Mouse (Mus musculus): ENCODE data around the gene Med12l. TPM values are rescaled to one million over a fixed set of nuclear protein-coding genes. Genes with fewer than 3 reads are reported as not detected.

Gene Med12l
- polyA plus RNA-seq, 1 experiment from 2014 or later: 5.1 TPM

DNA sequence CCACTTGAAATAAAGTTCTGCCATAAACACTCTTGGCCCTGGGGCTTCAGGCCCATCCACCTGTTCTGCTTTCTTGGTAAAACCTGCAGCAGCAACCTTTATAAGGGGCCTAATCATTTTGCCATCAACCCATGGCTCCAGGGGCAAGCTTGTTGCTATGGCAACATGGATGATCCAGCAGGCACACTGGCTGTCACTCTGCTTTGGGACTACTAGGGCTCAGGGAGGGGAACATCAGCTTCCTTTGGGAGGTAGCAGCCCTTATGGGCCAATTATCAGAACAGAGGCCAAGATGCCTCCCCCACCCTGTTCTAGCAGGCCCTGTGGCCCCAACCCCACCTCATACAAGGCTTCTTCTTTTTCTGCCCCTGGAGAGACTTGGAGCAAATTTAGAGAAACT lies 13.5 kb upstream of the Med12l start:
- no peak overlapping the region for H3K4me3 ChIP-seq
- H3K27me3 ChIP-seq (replicated peaks): peaks cover 4% of the 10 kb centered on the region; the same call in 1 of the 2 replicates
- no peak overlapping the region for H3K4me2 ChIP-seq
- no peak for ATAC-seq (ENCODE audit: insufficient number of reproducible peaks, low FRiP score)
- H3K9me3 ChIP-seq (replicated peaks): no peaks in the 10 kb centered on the region
- H3K9ac ChIP-seq: no peak overlapping the region
- H3K27ac ChIP-seq (ENCODE audit: poor library complexity, severe bottlenecking): no peak overlapping the region
- H3K4me1 ChIP-seq (replicated peaks): no peaks in the 10 kb centered on the region
- H3K36me3 ChIP-seq: no peaks in the 10 kb centered on the region

DNA sequence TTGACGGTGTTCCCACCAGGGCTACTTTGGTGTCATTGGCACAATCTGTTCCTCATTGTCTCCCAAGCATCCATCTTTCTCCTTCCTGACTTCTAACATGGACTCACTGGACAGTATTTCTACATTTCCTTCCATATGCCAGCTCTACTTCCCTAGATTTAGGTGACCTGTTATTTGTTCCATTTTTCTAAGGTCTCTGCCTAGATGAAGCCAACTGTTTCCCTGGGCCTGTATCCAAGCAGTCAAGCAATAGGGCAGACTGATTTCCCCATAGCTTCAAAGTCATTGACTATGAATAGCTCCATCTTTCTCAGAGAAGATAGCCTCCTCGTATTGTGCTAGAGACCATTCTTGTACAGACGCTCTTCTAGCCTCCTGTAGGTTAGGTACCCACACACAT lies 12.0 kb upstream of the Med12l start:
- Histone ChIP-seq H3K36me3 (no peaks in the 10 kb centered on the region), H3K4me1 (replicated peaks) (no peaks in the 10 kb centered on the region), H3K4me3 (no peak overlapping the region), H3K9ac (no peak overlapping the region), H3K27me3 (replicated peaks) (no peaks in the 10 kb centered on the region; the same call in 1 of the 2 replicates), H3K27ac (ENCODE audit: poor library complexity, severe bottlenecking) (no peak overlapping the region), H3K4me2 (no peak overlapping the region), H3K9me3 (replicated peaks) (no peaks in the 10 kb centered on the region)
- 79% methylated on average over 3 of the region's 3 CpGs for WGBS
- no peak for ATAC-seq (ENCODE audit: insufficient number of reproducible peaks, low FRiP score)

DNA sequence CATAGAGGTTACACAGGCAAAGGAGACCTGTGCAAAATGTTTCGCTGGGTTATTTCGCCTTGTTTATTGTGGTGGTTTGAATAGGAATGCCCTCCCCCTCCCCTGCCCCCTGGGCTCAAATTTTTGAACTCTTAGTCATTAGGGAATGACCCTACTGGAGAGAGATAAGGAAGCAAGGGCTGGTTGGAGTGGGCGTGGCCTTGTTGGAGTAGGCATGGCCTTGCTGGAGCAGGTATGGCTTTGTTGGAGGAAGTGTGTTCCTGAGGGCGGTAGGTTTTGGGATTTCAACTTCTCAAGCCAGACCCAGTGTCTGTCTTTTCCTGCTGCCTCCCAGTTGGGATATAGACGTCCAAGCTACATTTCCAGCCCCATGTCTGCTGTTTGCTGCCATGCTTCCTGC lies 1.9 kb upstream of the Med12l start:
- Histone ChIP-seq H3K27ac (ENCODE audit: poor library complexity, severe bottlenecking) (no peak overlapping the region), H3K9me3 (replicated peaks) (no peaks in the 10 kb centered on the region), H3K4me3 (no peak overlapping the region), H3K4me2 (no peak overlapping the region), H3K4me1 (replicated peaks) (peaks cover 8% of the 10 kb centered on the region), H3K27me3 (replicated peaks) (no peaks in the 10 kb centered on the region), H3K36me3 (no peaks in the 10 kb centered on the region), H3K9ac (no peak overlapping the region)
- ATAC-seq (ENCODE audit: insufficient number of reproducible peaks, low FRiP score): no peak
- 69% methylated on average over 5 of the region's 5 CpGs for WGBS

DNA sequence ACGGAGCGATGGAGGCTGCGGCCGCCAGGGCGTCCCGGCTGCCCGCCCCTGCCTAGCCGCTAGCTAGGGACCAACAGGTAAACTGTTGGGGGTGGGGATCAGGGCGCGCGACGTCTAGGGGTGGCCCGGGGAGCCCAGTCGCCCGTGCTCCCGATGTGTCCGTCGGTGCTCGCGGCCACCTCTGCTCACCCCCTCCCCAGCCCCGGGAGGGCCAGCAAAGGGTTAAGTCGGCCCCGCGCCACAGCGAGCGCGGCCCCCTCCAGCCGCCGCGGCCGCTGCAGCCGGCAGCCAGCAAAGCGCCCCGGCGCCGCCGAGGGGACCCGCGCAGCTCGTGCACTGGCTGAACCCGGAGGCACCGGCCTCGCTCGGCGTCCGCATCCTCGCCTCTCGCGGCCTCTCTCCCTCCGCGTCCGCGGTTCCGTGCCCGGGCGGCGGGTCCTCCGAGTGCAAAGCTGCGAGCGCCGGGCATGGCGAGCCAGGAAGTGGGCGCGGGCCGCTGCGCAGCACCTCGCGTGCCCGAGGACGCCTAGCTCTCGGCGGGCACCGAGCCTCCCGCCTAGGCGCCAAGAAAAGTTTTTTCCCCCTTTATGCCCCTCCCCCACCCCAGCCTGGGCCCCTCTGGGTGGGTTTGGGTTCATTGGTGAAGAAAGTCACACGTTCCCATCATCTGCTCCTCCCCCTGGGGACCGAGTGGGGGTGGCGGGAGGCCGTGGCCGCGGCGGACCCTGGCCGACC lies 538 bp downstream of the Med12l start:
- peak overlapping the region; percentile 81 for H3K4me2 ChIP-seq
- ATAC-seq (ENCODE audit: insufficient number of reproducible peaks, low FRiP score): peak; percentile 71
- whole genome bisulfite sequencing: under 1% methylated on average over 82 of the region's 83 CpGs
- H3K4me3 ChIP-seq: peak overlapping the region; percentile 80
- H3K9me3 ChIP-seq (replicated peaks): no peaks in the 10 kb centered on the region
- peak overlapping the region; percentile 89 for H3K27ac ChIP-seq (ENCODE audit: poor library complexity, severe bottlenecking)
- H3K36me3 ChIP-seq: no peaks in the 10 kb centered on the region
- no peaks in the 10 kb centered on the region for H3K27me3 ChIP-seq (replicated peaks)
- H3K4me1 ChIP-seq (replicated peaks): peaks cover 13% of the 10 kb centered on the region
- peak overlapping the region; percentile 75 for H3K9ac ChIP-seq

DNA sequence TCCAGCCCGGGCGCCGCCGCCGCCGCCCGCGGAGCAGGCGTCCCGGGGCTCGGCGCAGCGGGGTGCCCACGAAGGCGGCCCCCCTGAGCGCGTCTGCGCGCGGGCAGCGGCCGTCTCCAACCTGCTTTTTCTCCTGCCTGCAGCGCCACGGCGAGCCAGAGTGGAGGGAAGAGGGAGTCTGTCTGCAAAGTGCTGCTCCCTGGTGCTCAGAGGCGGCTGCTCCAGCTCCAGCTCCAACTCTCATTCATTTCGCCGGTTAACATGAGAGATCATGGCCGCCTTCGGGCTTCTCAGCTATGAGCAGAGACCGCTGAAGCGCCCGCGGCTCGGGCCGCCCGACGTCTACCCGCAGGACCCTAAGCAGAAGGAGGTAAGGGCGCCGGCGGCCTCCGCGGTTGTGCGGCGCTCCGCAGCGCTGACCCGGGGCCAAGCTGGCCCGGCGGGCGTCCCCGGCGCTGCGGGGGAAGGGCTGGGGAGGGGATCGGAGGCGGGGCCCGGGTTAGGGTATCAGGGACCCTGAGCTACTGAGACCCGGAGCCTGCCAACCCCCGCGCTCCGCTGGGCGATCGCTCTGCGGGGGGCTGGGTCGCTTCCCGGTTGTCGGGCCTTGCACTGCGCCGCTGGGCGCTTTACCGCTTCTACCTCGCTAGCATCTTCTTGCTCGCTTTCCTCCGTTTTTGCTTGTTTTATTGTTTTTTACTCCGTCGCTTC lies 1.3 kb downstream of the Med12l start:
- Histone ChIP-seq H3K4me2 (peak overlapping the region; percentile 81), H3K4me3 (peak overlapping the region; percentile 80), H3K9me3 (replicated peaks) (no peaks in the 10 kb centered on the region), H3K27ac (ENCODE audit: poor library complexity, severe bottlenecking) (peak overlapping the region; percentile 89), H3K4me1 (replicated peaks) (peaks cover 13% of the 10 kb centered on the region), H3K36me3 (no peaks in the 10 kb centered on the region), H3K9ac (peak overlapping the region; percentile 75), H3K27me3 (replicated peaks) (no peaks in the 10 kb centered on the region)
- ATAC-seq (ENCODE audit: insufficient number of reproducible peaks, low FRiP score): peak; percentile 73
- WGBS: under 1% methylated on average over 76 of the region's 77 CpGs

DNA sequence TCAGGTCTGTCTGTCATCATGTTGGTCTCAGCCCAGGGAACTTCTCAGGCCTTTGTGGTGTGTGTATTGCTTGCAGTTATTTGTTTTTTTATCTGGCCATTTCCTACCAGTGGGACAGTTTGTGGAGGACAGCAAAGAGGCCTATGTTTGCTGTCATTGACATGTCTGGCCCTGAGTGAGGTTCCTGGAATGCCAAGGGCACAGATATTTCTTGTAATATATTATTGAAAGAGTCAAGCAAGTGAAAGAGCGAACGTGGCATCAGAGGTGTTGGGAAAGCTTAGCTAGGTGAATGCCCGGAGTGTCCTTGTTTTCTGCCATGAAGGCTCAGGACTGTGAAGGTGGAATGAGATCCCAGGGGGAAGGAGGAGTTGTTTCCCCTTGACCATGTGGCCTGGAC lies 4.7 kb downstream of the Med12l start:
- Histone ChIP-seq H3K4me2 (no peak overlapping the region), H3K27ac (ENCODE audit: poor library complexity, severe bottlenecking) (no peak overlapping the region), H3K27me3 (replicated peaks) (no peaks in the 10 kb centered on the region), H3K36me3 (no peaks in the 10 kb centered on the region), H3K4me1 (replicated peaks) (peaks cover 8% of the 10 kb centered on the region; the same call in 1 of the 2 replicates), H3K9me3 (replicated peaks) (no peaks in the 10 kb centered on the region), H3K9ac (no peak overlapping the region), H3K4me3 (no peak overlapping the region)
- WGBS: 67% methylated on average over 3 of the region's 3 CpGs
- no peak for ATAC-seq (ENCODE audit: insufficient number of reproducible peaks, low FRiP score)

DNA sequence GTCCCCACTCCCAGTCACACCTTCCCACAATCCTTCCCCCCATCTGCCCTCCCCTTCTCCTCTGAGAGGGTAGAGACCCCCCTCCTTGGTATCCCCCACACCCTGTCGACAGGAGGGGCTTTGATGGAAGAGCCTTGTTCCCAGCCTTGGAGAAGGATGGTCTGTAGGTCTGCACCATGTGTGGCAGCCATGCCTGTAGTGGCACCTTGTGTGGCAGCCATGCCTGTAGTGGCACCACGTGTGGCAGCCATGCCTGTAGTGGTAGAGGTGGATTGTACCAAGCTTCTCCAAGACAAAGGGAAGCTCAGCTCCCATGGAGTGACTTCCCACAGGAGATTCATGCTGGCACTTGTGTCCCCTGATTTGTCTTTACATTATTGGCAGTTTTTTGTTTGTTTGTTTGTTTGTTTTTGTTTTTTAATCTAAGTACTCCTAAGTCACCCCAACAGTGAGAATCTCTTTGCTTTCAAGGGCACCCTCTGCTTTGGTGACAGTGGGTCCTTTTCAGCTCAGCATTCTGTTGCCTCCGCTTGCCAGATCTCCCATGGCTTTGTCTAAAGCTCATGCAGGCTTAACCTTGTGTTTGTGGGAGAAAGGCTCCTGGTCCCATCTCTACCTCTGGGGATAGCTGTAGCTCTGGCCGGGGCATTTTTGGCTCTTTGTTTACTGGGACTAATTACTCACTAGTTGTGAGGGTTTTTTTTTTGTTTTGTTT lies 10.2 kb downstream of the Med12l start:
- Histone ChIP-seq H3K27ac (ENCODE audit: poor library complexity, severe bottlenecking) (no peak overlapping the region), H3K4me3 (no peak overlapping the region), H3K36me3 (no peaks in the 10 kb centered on the region), H3K27me3 (replicated peaks) (no peaks in the 10 kb centered on the region), H3K4me1 (replicated peaks) (peaks cover 4% of the 10 kb centered on the region; the same call in 1 of the 2 replicates), H3K9me3 (replicated peaks) (no peaks in the 10 kb centered on the region), H3K9ac (no peak overlapping the region), H3K4me2 (no peak overlapping the region)
- WGBS: 64% methylated on average over 4 of the region's 4 CpGs
- ATAC-seq (ENCODE audit: insufficient number of reproducible peaks, low FRiP score): no peak

DNA sequence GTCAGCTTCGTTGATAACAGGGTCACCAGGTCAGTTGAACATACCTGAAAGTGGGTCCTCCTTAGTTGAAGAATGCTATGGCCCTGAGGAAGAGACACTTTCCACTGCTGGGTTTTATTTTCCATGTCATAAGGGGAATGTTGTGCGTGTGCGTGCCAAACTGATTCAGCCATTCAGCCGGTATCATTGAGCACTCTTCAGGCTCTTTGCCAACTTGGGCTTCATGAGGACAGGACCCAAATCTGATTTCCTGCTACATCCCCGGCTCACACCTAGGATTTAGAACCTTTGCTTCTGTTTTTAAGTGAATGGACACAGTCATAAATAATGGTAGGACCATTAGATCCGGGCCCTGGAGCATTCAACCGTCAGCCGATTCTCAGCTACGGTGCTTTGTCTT lies 10.9 kb downstream of the Med12l start:
- Histone ChIP-seq H3K27me3 (replicated peaks) (no peaks in the 10 kb centered on the region), H3K4me3 (no peak overlapping the region), H3K27ac (ENCODE audit: poor library complexity, severe bottlenecking) (no peak overlapping the region), H3K9me3 (replicated peaks) (no peaks in the 10 kb centered on the region), H3K4me1 (replicated peaks) (peaks cover 9% of the 10 kb centered on the region; the same call in 1 of the 2 replicates), H3K36me3 (no peaks in the 10 kb centered on the region), H3K9ac (no peak overlapping the region), H3K4me2 (no peak overlapping the region)
- WGBS: 81% methylated on average over 9 of the region's 9 CpGs
- no peak for ATAC-seq (ENCODE audit: insufficient number of reproducible peaks, low FRiP score)

DNA sequence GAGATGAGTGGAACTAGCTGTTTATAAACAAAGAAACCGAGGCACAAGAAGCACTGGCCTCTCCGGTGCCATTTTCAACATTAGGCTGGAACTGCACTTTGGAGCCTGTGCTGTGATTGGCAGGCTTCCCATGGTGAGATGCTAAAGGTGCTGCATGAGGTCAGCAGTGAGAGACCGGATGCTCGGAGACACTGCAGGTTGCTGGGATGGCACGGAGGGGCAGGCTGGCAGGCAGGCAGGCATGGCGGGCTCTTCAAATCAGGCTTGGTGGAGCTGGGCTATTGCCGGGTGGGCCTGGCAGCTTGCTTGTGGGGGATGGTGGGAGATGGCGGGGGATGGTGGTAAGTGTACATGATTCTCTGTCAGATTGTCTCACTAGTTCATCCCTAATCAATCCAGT lies 15.6 kb downstream of the Med12l start:
- no peak overlapping the region for H3K27ac ChIP-seq (ENCODE audit: poor library complexity, severe bottlenecking)
- no peak for ATAC-seq (ENCODE audit: insufficient number of reproducible peaks, low FRiP score)
- no peak overlapping the region for H3K4me2 ChIP-seq
- 53% methylated on average over 8 of the region's 8 CpGs for WGBS
- no peaks in the 10 kb centered on the region for H3K36me3 ChIP-seq
- no peaks in the 10 kb centered on the region for H3K9me3 ChIP-seq (replicated peaks)
- no peak overlapping the region for H3K9ac ChIP-seq
- H3K27me3 ChIP-seq (replicated peaks): no peaks in the 10 kb centered on the region
- no peak overlapping the region for H3K4me3 ChIP-seq
- peaks cover 31% of the 10 kb centered on the region for H3K4me1 ChIP-seq (replicated peaks)

DNA sequence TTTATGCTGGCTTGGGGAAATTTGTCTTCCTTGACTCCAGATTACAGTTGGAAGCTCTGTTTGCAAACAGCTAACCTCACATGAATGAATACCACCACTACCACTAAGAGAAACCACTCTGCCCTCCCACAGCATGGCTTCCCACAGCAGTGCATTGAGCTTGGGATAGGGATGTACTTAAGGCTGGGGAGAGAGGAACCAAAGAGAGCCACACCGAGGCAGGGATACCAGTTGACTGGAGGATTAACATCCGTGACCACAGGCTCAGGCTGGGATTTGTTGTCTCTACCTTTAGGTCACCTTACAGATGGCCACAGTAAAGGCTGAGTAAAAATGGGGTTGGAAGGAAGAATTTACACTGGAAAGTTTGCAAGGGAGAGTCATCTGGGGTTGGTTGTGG lies 16.6 kb downstream of the Med12l start:
- Histone ChIP-seq H3K36me3 (no peaks in the 10 kb centered on the region), H3K27ac (ENCODE audit: poor library complexity, severe bottlenecking) (no peak overlapping the region), H3K4me3 (no peak overlapping the region), H3K9me3 (replicated peaks) (no peaks in the 10 kb centered on the region), H3K4me1 (replicated peaks) (peaks cover 39% of the 10 kb centered on the region), H3K27me3 (replicated peaks) (no peaks in the 10 kb centered on the region), H3K9ac (no peak overlapping the region), H3K4me2 (no peak overlapping the region)
- 72% methylated on average over 2 of the region's 2 CpGs for whole genome bisulfite sequencing
- ATAC-seq (ENCODE audit: insufficient number of reproducible peaks, low FRiP score): no peak

DNA sequence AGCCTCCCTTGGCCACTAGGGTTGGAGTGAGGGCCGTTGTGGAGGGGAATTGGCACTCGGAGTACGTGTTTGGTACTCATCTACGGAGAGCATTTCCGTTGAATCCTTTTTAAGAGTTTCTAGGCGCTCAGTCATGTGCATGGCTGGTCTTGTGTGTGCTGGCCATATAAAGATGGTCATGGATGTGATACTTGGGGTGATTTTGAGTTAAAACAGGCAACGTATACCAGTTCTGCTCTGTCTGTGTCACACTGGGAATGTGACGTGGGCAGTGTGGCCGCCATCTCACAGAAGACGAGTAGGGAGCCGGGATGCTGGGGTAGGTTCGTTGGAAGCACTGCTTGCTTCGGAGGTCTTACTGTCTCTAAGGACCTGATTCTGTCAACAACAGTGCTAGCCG lies 17.3 kb downstream of the Med12l start:
- Histone ChIP-seq H3K4me1 (replicated peaks) (peaks cover 45% of the 10 kb centered on the region), H3K9ac (no peak overlapping the region), H3K27ac (ENCODE audit: poor library complexity, severe bottlenecking) (no peak overlapping the region), H3K9me3 (replicated peaks) (no peaks in the 10 kb centered on the region), H3K4me3 (no peak overlapping the region), H3K27me3 (replicated peaks) (no peaks in the 10 kb centered on the region), H3K4me2 (no peak overlapping the region), H3K36me3 (no peaks in the 10 kb centered on the region)
- no peak for ATAC-seq (ENCODE audit: insufficient number of reproducible peaks, low FRiP score)
- WGBS: 89% methylated on average over 14 of the region's 14 CpGs
